8 mouse cellular contexts compared by ENCODE assay signal in genomic region chr17:8802161-8802888, GRCm38 (mm10).
A peak's percentile ranks its signal among the peaks of the same experiment; 100 is the strongest.
DNase-seq lines count a peak whose midpoint lies in the region; ATAC-seq and TF ChIP-seq lines count a peak whose summit lies in the region.

No protein-coding gene starts in this region.

- H3K4me1 ChIP-seq in heart, embryonic 16.5 days (ENCODE audit: control insufficient read depth, insufficient read depth, low read length), result peaks cover 15% of the 10 kb centered on the region
- peaks cover 7% of the 10 kb centered on the region for H3K4me1 ChIP-seq in limb, embryonic 11.5 days (ENCODE audit: control insufficient read depth, insufficient read depth, low read length)
- H3K4me1 ChIP-seq in midbrain, postnatal 0 days (ENCODE audit: insufficient read depth, low read length), result peaks cover 14% of the 10 kb centered on the region

- H3K4me3 ChIP-seq in heart, embryonic 16.5 days (ENCODE audit: low read length), result peak overlapping the region; percentile 77
- H3K4me3 ChIP-seq in limb, embryonic 11.5 days (ENCODE audit: low read depth, low read length), result peak overlapping the region; percentile 72
- peak overlapping the region; percentile 72 for H3K4me3 ChIP-seq in midbrain, postnatal 0 days (ENCODE audit: low read depth, low read length)

- peak overlapping the region; percentile 75 for H3K9ac ChIP-seq in heart, embryonic 16.5 days (ENCODE audit: low read length)
- peak overlapping the region; percentile 59 for H3K9ac ChIP-seq in limb, embryonic 11.5 days (ENCODE audit: low read length)
- peak overlapping the region; percentile 89 for H3K9ac ChIP-seq in midbrain, postnatal 0 days (replicated peaks; ENCODE audit: low read length, poor library complexity, severe bottlenecking)

- peak overlapping the region; percentile 98 for H3K4me2 ChIP-seq in heart, embryonic 16.5 days (ENCODE audit: low read depth, low read length)
- peak overlapping the region; percentile 97 for H3K4me2 ChIP-seq in limb, embryonic 11.5 days (ENCODE audit: low read depth, severe bottlenecking)
- peak overlapping the region; percentile 93 for H3K4me2 ChIP-seq in midbrain, postnatal 0 days (ENCODE audit: low read depth, low read length, poor library complexity, severe bottlenecking)

- H3K27me3 ChIP-seq in heart, embryonic 16.5 days (ENCODE audit: control insufficient read depth, insufficient read depth, low read length), result peaks cover 78% of the 10 kb centered on the region
- H3K27me3 ChIP-seq in limb, embryonic 11.5 days (ENCODE audit: control insufficient read depth, insufficient read depth, low read length), result peaks cover 43% of the 10 kb centered on the region
- peaks cover 6% of the 10 kb centered on the region for H3K27me3 ChIP-seq in midbrain, postnatal 0 days (ENCODE audit: insufficient read depth, low read length)

- no peak overlapping the region for H3K27ac ChIP-seq in heart, embryonic 16.5 days (ENCODE audit: low read length)
- no peak overlapping the region for H3K27ac ChIP-seq in limb, embryonic 11.5 days (replicated peaks; ENCODE audit: low read depth, low read length)
- H3K27ac ChIP-seq in midbrain, postnatal 0 days (ENCODE audit: low read depth, low read length), result peak overlapping the region; percentile 78

- no peaks in the 10 kb centered on the region for H3K9me3 ChIP-seq in heart, embryonic 16.5 days (replicated peaks; ENCODE audit: control insufficient read depth, low read length)
- H3K9me3 ChIP-seq in limb, embryonic 11.5 days (ENCODE audit: control insufficient read depth, low read length), result no peaks in the 10 kb centered on the region
- H3K9me3 ChIP-seq in midbrain, postnatal 0 days (ENCODE audit: low read length), result no peaks in the 10 kb centered on the region

- H3K36me3 ChIP-seq in heart, embryonic 16.5 days (ENCODE audit: control insufficient read depth, insufficient read depth), result no peaks in the 10 kb centered on the region
- no peaks in the 10 kb centered on the region for H3K36me3 ChIP-seq in limb, embryonic 11.5 days (ENCODE audit: control insufficient read depth, insufficient read depth, low read length)
- no peaks in the 10 kb centered on the region for H3K36me3 ChIP-seq in midbrain, postnatal 0 days (ENCODE audit: insufficient read depth, low read length)

- ATAC-seq in heart, embryonic 16.5 days (replicated peaks; ENCODE audit: extremely low read depth, insufficient read depth, low FRiP score), result no peak
- ATAC-seq in limb, embryonic 11.5 days (ENCODE audit: insufficient number of reproducible peaks, low FRiP score, low TSS enrichment, low read depth), result no peak
- ATAC-seq in midbrain, postnatal 0 days (ENCODE audit: low FRiP score), result peak; percentile 47
- no peak for ATAC-seq in frontal cortex, adult (ENCODE audit: low TSS enrichment)

- WGBS in heart, embryonic 16.5 days, result under 1% methylated on average over 33 of the region's 33 CpGs
- under 1% methylated on average over 33 of the region's 33 CpGs for WGBS in limb, embryonic 11.5 days
- WGBS in midbrain, postnatal 0 days, result under 1% methylated on average over 33 of the region's 33 CpGs

- DNase-seq in thymus, postnatal 25 days, result peak; percentile 5
- no peak for DNase-seq in thymus, adult 18-20 months
- DNase-seq in embryo, embryonic 9.5 days (ENCODE audit: extremely low spot score), result peak; percentile 69
- DNase-seq in limb, embryonic 11.5 days (ENCODE audit: low spot score), result peak; percentile 67
- peak; percentile 38 for DNase-seq in midbrain, postnatal 0 days (ENCODE audit: low spot score)
- DNase-seq in frontal cortex, postnatal 10 days (ENCODE audit: low spot score in 2 of 2), result no peak

- no peak for TF ChIP-seq CTCF in midbrain, postnatal 0 days (IDR thresholded peaks at IDR 0.05)

Comparison
In these comparisons a context has a peak if more than half of its experiments do, and no peak if none do; other contexts are left out.
1. DNase-seq: peak in thymus, postnatal 25 days (single experiment), embryo, embryonic 9.5 days (single experiment), limb, embryonic 11.5 days (single experiment) and midbrain, postnatal 0 days (single experiment); none in thymus, adult 18-20 months (0 of 2) and frontal cortex, postnatal 10 days (0 of 2).
2. Peak in every context shown above with its lines, with median percentiles within 50 percentile points of each other: H3K4me2 ChIP-seq, H3K4me3 ChIP-seq and H3K9ac ChIP-seq.